Mouse (Mus musculus) megakaryocyte, embryonic 14.5 days (primary cell): Measurements from ENCODE around the gene Syne3.

Experiments
- FLI1 ChIP-seq: IDR thresholded peaks from 2 replicates; pipeline ENCODE4 v1.6.1; 2012; ENCODE audit warnings: low read length, inconsistent platforms, mixed read lengths
- GATA1 ChIP-seq: IDR thresholded peaks from 3 replicates; pipeline ENCODE4 v1.6.1; 2012; ENCODE audit warnings: mixed read lengths, low read length, inconsistent platforms, borderline replicate concordance

- TF ChIP-seq GATA1 = no peak
- TF ChIP-seq FLI1 = no peak
These were observed 53.2 kb downstream of the Syne3 start for GRCm38 (mm10) chr12:104956406-104956805.
